Mouse (Mus musculus): ENCODE measurements at regions not wholly inside any gene's neighbourhood (a gene's known extent, or its start where the extent isn't known, plus 50 kb on each side); places are given as distances from the start of the nearest gene placed in this dataset.

DNA sequence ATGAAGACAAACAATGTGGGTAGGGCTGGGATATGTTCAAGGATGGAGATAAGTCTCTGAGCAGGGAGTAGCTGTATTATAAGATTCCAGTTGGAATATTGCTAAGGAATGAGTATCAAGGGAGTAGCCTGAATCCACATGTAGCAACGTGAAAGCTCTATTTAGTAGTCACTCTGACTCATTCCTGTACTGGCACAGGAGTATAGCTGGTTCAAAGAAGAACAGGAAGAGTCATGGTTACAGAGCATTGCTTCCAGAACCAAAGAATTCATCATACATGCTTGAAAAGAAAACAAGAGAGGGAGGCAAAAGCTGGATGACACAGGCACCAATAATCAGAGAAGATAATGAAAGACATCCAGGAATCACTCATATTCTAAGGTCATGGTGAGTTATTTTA lies 500.6 kb upstream of the N6amt1 start:
- no peak for TF ChIP-seq POLR2A (IDR thresholded peaks at IDR 0.05; ENCODE audit: extremely low read depth, insufficient read depth, low read length)
- TF ChIP-seq CTCF (IDR thresholded peaks at IDR 0.05; ENCODE audit: low read depth, low read length), result no peak

Measured in liver, adult 2 months (tissue).